In the genomic region with DNA sequence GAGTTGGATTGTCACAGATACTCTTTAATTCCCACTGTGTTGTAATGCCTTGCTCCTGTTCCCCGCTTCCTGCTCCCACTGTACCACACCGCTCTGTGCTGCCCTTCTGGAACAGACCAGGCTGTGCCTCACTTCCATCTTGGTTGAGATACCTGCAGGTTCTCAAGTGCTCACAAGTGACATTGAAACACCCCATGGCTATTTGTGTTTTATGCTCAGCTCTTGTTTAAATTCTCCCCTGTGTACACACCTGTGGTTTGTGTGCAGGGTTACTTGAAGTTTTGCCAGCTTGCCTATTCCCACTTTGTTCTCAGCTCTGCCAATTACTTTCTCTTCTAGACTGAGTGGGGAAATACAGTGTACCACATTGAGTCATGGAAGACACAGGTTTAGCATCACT, we compare ENCODE assay signal across 26 mouse cellular contexts.
DNase-seq lines count a peak whose midpoint lies in the region; ATAC-seq and TF ChIP-seq lines count a peak whose summit lies in the region.
"Had no signal": no experiment of that assay in that cellular context is flagged by ENCODE, and none has a peak within 500 bp of the region (broad histone marks: within the 10 kb centered on the region; RNA-seq: fewer than 3 reads in every experiment).

No protein-coding gene starts in this region.

- TF ChIP-seq CTCF in lung, embryonic 14.5 days (IDR thresholded peaks at IDR 0.05; ENCODE audit: low read depth) = no peak
- no peak for TF ChIP-seq CTCF in lung, postnatal 0 days (IDR thresholded peaks at IDR 0.05)

- no peak overlapping the region for H3K9ac ChIP-seq in lung, embryonic 14.5 days
- no peak overlapping the region for H3K9ac ChIP-seq in lung, postnatal 0 days (replicated peaks; ENCODE audit: low read depth)
- H3K9ac ChIP-seq: embryonic facial prominence, embryonic 12.5 days; forebrain, embryonic 13.5 days; forebrain, embryonic 15.5 days had no signal

- H3K27me3 ChIP-seq in lung, embryonic 14.5 days (ENCODE audit: insufficient read depth, low read length) = no peaks in the 10 kb centered on the region
- H3K27me3 ChIP-seq in lung, postnatal 0 days (replicated peaks; ENCODE audit: insufficient read depth, low read length) = no peaks in the 10 kb centered on the region
- H3K27me3 ChIP-seq: CH12.LX; embryonic facial prominence, embryonic 12.5 days; forebrain, embryonic 13.5 days; forebrain, embryonic 15.5 days; Patski had no signal

- WGBS in lung, embryonic 14.5 days = 96% methylated on average over 2 of the region's 2 CpGs
- WGBS in lung, postnatal 0 days = 78% methylated on average over 2 of the region's 2 CpGs

- no peaks in the 10 kb centered on the region; the same call in 1 of the 2 replicates for H3K4me1 ChIP-seq in lung, embryonic 14.5 days (ENCODE audit: insufficient read depth)
- no peaks in the 10 kb centered on the region for H3K4me1 ChIP-seq in lung, postnatal 0 days (ENCODE audit: insufficient read depth, low read depth, low read length)
- H3K4me1 ChIP-seq: embryonic facial prominence, embryonic 10.5 days; embryonic facial prominence, embryonic 12.5 days; forebrain, embryonic 13.5 days; forebrain, embryonic 15.5 days had no signal

- H3K4me2 ChIP-seq in lung, embryonic 14.5 days = no peak overlapping the region
- H3K4me2 ChIP-seq in lung, postnatal 0 days (replicated peaks; ENCODE audit: low read depth, low read length) = no peak overlapping the region
- H3K4me2 ChIP-seq: embryonic facial prominence, embryonic 12.5 days; forebrain, embryonic 13.5 days; forebrain, embryonic 15.5 days had no signal

- ATAC-seq in lung, embryonic 14.5 days (ENCODE audit: insufficient read depth) = peak; percentile 38; the same call in 1 of the 2 replicates
- ATAC-seq in lung, postnatal 0 days = peak; percentile 52
- ATAC-seq: activated CD4-positive, CD25-positive, alpha-beta regulatory T cell, adult 4 months; CD4-positive, CD25-positive, alpha-beta regulatory T cell, adult 4 months; forebrain, embryonic 13.5 days; forebrain, embryonic 15.5 days; Patski had no signal

- peaks cover 53% of the 10 kb centered on the region for H3K36me3 ChIP-seq in lung, embryonic 14.5 days (ENCODE audit: insufficient read depth)
- H3K36me3 ChIP-seq in lung, postnatal 0 days (ENCODE audit: insufficient read depth, low read length) = peaks cover 4% of the 10 kb centered on the region; the same call in 1 of the 2 replicates

- DNase-seq in lung, adult 18-20 months = peak; percentile 36 to 60
- DNase-seq in lung, postnatal 14 days = no peak
- peak; percentile 12 for DNase-seq in lung, embryonic 14.5 days
- DNase-seq in lung, postnatal 10 days = no peak
- peak; percentile 35 for DNase-seq in lung, postnatal 0 days (ENCODE audit: low spot score)
- peak; percentile 57 for DNase-seq in lung, postnatal 36 days
- DNase-seq in urinary bladder, postnatal 4 days (ENCODE audit: low spot score in 2 of 2) = no peak
- no peak for DNase-seq in adrenal gland, postnatal 4 days (ENCODE audit: low spot score in 2 of 2)
- DNase-seq: adrenal gland, adult 8-10 months; adrenal gland, postnatal 14 days; adrenal gland, postnatal 36 days; B cell, adult 2 months; cerebellum, adult 11 months; cerebellum, adult 18-20 months; cerebellum, adult 9-10 months; cerebellum, postnatal 10 days; cerebellum, postnatal 25 days had no signal

- no peak overlapping the region for H3K27ac ChIP-seq in lung, embryonic 14.5 days (ENCODE audit: low read depth)
- no peak overlapping the region for H3K27ac ChIP-seq in lung, postnatal 0 days (ENCODE audit: low read length)
- H3K27ac ChIP-seq: embryonic facial prominence, embryonic 10.5 days; embryonic facial prominence, embryonic 12.5 days; forebrain, embryonic 13.5 days; forebrain, embryonic 15.5 days had no signal

- TF ChIP-seq EP300 in lung, postnatal 0 days (IDR thresholded peaks at IDR 0.05) = no peak

- H3K4me3 ChIP-seq in lung, embryonic 14.5 days (ENCODE audit: low read depth, low read length) = no peak overlapping the region
- no peak overlapping the region for H3K4me3 ChIP-seq in lung, postnatal 0 days (ENCODE audit: low read depth, low read length)
- H3K4me3 ChIP-seq: embryonic facial prominence, embryonic 10.5 days; embryonic facial prominence, embryonic 12.5 days; forebrain, embryonic 13.5 days; forebrain, embryonic 15.5 days had no signal

- no peaks in the 10 kb centered on the region for H3K9me3 ChIP-seq in lung, embryonic 14.5 days (ENCODE audit: low read depth, low read length)
- H3K9me3 ChIP-seq in lung, postnatal 0 days (ENCODE audit: low read length) = no peaks in the 10 kb centered on the region
- H3K9me3 ChIP-seq: embryonic facial prominence, embryonic 10.5 days; embryonic facial prominence, embryonic 12.5 days; forebrain, embryonic 13.5 days; forebrain, embryonic 15.5 days; G1E had no signal

Comparison
In these comparisons a context has a peak if more than half of its experiments do, and no peak if none do; other contexts are left out.
1. DNase-seq: peak in lung, adult 18-20 months (2 of 2), lung, embryonic 14.5 days (single experiment), lung, postnatal 0 days (single experiment) and lung, postnatal 36 days (single experiment); none in lung, postnatal 14 days (single experiment), lung, postnatal 10 days (single experiment), urinary bladder, postnatal 4 days (0 of 2) and adrenal gland, postnatal 4 days (0 of 2).